Mouse (Mus musculus) erythroblast, embryonic 14.5 days (primary cell): Measurements from ENCODE around the gene Yap1. TPM values are rescaled to one million over a fixed set of nuclear protein-coding genes. Genes with fewer than 3 reads are reported as not detected.

Experiments
- H3K27me3 ChIP-seq: 2 replicates; pipeline ENCODE4 v1.6.1; 2012; ENCODE audit warnings: inconsistent platforms; ENCODE audit not compliant: control insufficient read depth
- H3K36me3 ChIP-seq: 2 replicates; pipeline ENCODE4 v1.6.1; 2012; ENCODE audit warnings: mild to moderate bottlenecking, inconsistent platforms; ENCODE audit not compliant: control insufficient read depth
- H3K4me1 ChIP-seq: 2 replicates; pipeline ENCODE4 v1.6.1; 2012; ENCODE audit warnings: inconsistent platforms; ENCODE audit not compliant: control insufficient read depth
- H3K4me3 ChIP-seq: replicated peaks from 2 replicates; pipeline ENCODE3; 2012; ENCODE audit warnings: moderate library complexity, mild to moderate bottlenecking, inconsistent platforms
- H3K9me3 ChIP-seq: 2 replicates; pipeline ENCODE4 v1.6.1; 2012; ENCODE audit warnings: low read length, inconsistent platforms, mixed read lengths; ENCODE audit not compliant: control insufficient read depth
- GATA1 ChIP-seq: IDR thresholded peaks from 2 replicates; pipeline ENCODE4 v1.6.1; 2012; ENCODE audit warnings: low read length, inconsistent platforms, mixed read lengths
- TAL1 ChIP-seq: IDR thresholded peaks from 3 replicates; pipeline ENCODE4 v1.6.1; 2012; ENCODE audit warnings: low read length, inconsistent platforms, mixed read lengths
- polyA plus RNA-seq: library from polyadenylated mRNA; stranded (reverse); fragments of >175 nt; gene quantifications from 2 replicates; pipeline ENCODE4 v1.2.3, GENCODE M21; 2012

Gene Yap1
- polyA plus RNA-seq = not detected in 2 replicates

GRCm38 (mm10) chr9:8004370-8004991 lies at the start of gene Yap1:
Gene Yap1, minus strand, starts transcription at chr9:8004596.
- H3K4me1 ChIP-seq = 0 out of 2 replicates have a peak, but pooled peaks cover 1% of the 10 kb centered on the region
- H3K4me3 ChIP-seq = peak within 1 kb of the TSS; percentile 56
- H3K27me3 ChIP-seq = peaks cover 82% of the 10 kb centered on the region
- TF ChIP-seq TAL1 (no peak), GATA1 (no peak)
- no peaks in the 10 kb centered on the region; the same call in 1 of the 2 replicates for H3K9me3 ChIP-seq
- no peaks in the 10 kb centered on the region for H3K36me3 ChIP-seq

GRCm38 (mm10) chr9:8043044-8043387 lies 38.6 kb upstream of the Yap1 start:
- peak overlapping the region; percentile 81 for H3K4me3 ChIP-seq
- no peak for TF ChIP-seq TAL1
- no peak for TF ChIP-seq GATA1
- H3K4me1 ChIP-seq = peaks cover 24% of the 10 kb centered on the region
- no peaks in the 10 kb centered on the region for H3K9me3 ChIP-seq
- H3K36me3 ChIP-seq = no peaks in the 10 kb centered on the region
- H3K27me3 ChIP-seq = no peaks in the 10 kb centered on the region

- TF ChIP-seq GATA1 (no peak), TAL1 (no peak)
- peak within 1 kb of the TSS; percentile 81 for H3K4me3 ChIP-seq
- H3K4me1 ChIP-seq = peaks cover 24% of the 10 kb centered on the region
- H3K27me3 ChIP-seq = no peaks in the 10 kb centered on the region
- H3K36me3 ChIP-seq = no peaks in the 10 kb centered on the region
- no peaks in the 10 kb centered on the region for H3K9me3 ChIP-seq
Measured at GRCm38 (mm10) chr9:8042338-8043043, 38.1 kb upstream of the Yap1 start, which contains the start of gene Cfap300. Gene Cfap300, minus strand, starts transcription at chr9:8042823.

- TF ChIP-seq TAL1 (no peak), GATA1 (no peak)
- Histone ChIP-seq H3K36me3 (no peaks in the 10 kb centered on the region), H3K9me3 (no peaks in the 10 kb centered on the region), H3K4me1 (peaks cover 13% of the 10 kb centered on the region), H3K27me3 (no peaks in the 10 kb centered on the region), H3K4me3 (no peak overlapping the region)
Measured at GRCm38 (mm10) chr9:8035546-8035945, 31.1 kb upstream of the Yap1 start.

GRCm38 (mm10) chr9:8035091-8035490 lies 30.7 kb upstream of the Yap1 start:
- peaks cover 13% of the 10 kb centered on the region for H3K4me1 ChIP-seq
- no peaks in the 10 kb centered on the region for H3K9me3 ChIP-seq
- H3K36me3 ChIP-seq = no peaks in the 10 kb centered on the region
- H3K27me3 ChIP-seq = no peaks in the 10 kb centered on the region
- TF ChIP-seq GATA1 = no peak
- TF ChIP-seq TAL1 = no peak
- no peak overlapping the region for H3K4me3 ChIP-seq

- Histone ChIP-seq H3K27me3 (no peaks in the 10 kb centered on the region), H3K9me3 (no peaks in the 10 kb centered on the region), H3K4me1 (peaks cover 4% of the 10 kb centered on the region), H3K4me3 (no peak overlapping the region), H3K36me3 (no peaks in the 10 kb centered on the region)
- TF ChIP-seq TAL1 = no peak
Measured at GRCm38 (mm10) chr9:8034143-8034542, 29.7 kb upstream of the Yap1 start.

GRCm38 (mm10) chr9:8032847-8033246 lies 28.5 kb upstream of the Yap1 start:
- no peaks in the 10 kb centered on the region for H3K9me3 ChIP-seq

GRCm38 (mm10) chr9:8018609-8019008 lies 14.2 kb upstream of the Yap1 start:
- Histone ChIP-seq H3K27me3 (peaks cover 3% of the 10 kb centered on the region), H3K36me3 (no peaks in the 10 kb centered on the region), H3K9me3 (no peaks in the 10 kb centered on the region), H3K4me1 (no peaks in the 10 kb centered on the region), H3K4me3 (no peak overlapping the region)
- TF ChIP-seq TAL1 (no peak), GATA1 (no peak)

More at GRCm38 (mm10) chr9:8032847-8033246, 28.5 kb upstream of the Yap1 start:
- Histone ChIP-seq H3K27me3 (no peaks in the 10 kb centered on the region), H3K36me3 (no peaks in the 10 kb centered on the region), H3K4me1 (peaks cover 4% of the 10 kb centered on the region), H3K4me3 (no peak overlapping the region)
- no peak for TF ChIP-seq TAL1
- no peak for TF ChIP-seq GATA1

GRCm38 (mm10) chr9:8017253-8017913 lies 13.0 kb upstream of the Yap1 start:
- Histone ChIP-seq H3K9me3 (no peaks in the 10 kb centered on the region), H3K36me3 (no peaks in the 10 kb centered on the region), H3K4me3 (peak overlapping the region; percentile 59), H3K27me3 (peaks cover 3% of the 10 kb centered on the region), H3K4me1 (no peaks in the 10 kb centered on the region)
- TF ChIP-seq TAL1 (no peak), GATA1 (no peak)
